Mouse (Mus musculus): Measurements from ENCODE around the gene Adgrf2.

Gene Adgrf2

GRCm38 (mm10) chr17:42741801-42742217 lies at the start of gene Adgrf2:
Gene Adgrf2 (minus strand): TSS chr17:42742179.
- peak; percentile 56 for DNase-seq (ENCODE audit: low spot score)

GRCm38 (mm10) chr17:42790787-42791186 lies 48.8 kb upstream of the Adgrf2 start:
- DNase-seq (ENCODE audit: low spot score): no peak

GRCm38 (mm10) chr17:42789723-42790122 lies 47.7 kb upstream of the Adgrf2 start:
- no peak for DNase-seq (ENCODE audit: low spot score)

GRCm38 (mm10) chr17:42788686-42789453 lies 46.9 kb upstream of the Adgrf2 start:
- no peak for DNase-seq (ENCODE audit: low spot score)

DNA sequence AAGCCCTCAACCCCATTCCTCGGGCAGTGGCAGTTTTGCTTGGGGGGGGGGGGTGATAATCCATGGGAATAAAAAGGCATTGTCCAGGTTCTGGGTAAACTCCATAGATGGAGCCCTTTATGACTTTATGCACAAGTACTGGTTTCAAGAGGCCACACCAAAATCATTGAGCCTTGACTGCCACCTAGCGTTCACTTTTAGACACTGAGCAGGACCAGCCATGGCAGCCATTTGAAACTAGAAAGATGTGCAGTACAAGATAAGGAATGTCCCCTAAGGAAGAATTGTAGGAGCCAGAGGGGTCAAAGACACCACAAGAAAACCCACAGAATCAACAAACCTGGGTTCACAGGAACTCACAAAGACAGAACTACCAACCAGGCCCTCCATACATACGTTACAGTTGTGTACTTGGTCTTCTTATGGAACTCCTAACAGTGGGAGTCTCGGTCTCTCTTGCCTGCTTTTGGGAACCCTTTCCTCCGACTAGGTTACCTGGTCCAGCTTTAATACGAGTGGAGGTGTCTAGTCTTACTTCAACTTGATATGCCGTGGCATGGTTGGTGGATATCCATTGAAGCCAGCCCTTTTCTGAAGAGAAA lies 40.3 kb upstream of the Adgrf2 start:
- peak; percentile 90 for DNase-seq (ENCODE audit: low spot score)

DNA sequence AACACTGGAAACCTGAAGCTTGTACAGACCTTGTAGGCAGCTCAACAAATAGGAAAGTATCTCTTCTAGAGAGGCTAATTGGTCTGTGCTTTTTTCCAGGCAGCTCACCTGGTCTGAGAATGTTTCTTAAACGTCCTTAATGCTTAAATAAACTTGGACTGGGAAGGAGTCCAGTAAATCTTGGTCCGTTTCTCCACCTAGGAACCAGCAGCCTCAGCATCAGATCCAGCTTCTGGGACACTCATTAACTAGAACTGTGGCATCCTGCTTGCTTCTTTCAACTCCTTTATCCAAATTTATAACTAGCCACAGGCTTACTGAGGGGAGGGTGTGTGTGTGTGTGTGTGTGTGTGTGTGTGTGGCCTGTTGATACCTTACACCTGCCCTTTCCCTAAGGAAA lies 11.8 kb upstream of the Adgrf2 start:
- DNase-seq (ENCODE audit: low spot score): no peak

DNA sequence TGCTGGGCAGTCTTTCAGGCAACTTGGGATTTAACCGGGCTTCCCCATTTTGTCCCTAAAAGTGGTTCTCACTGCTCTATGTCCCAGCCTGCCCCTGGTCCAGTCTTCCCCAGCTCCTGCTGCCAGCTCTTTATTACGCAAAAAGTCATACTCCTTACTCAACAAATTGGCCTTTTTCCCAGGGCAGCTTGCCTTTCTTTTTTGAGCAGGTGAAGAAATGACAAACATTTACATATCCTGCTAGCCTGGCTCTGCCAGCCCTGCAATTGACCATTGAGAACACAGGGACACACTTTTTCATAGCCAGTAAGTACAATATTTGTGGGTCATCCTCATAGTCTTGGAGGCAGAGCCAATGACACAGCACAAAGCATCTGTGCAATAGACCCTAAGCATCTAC lies 10.2 kb upstream of the Adgrf2 start:
- no peak for DNase-seq (ENCODE audit: low spot score)

GRCm38 (mm10) chr17:42745657-42746420 lies 3.9 kb upstream of the Adgrf2 start:
- no peak for DNase-seq (ENCODE audit: low spot score)

GRCm38 (mm10) chr17:42742823-42743222 lies 844 bp upstream of the Adgrf2 start:
- no peak for DNase-seq (ENCODE audit: low spot score)

DNA sequence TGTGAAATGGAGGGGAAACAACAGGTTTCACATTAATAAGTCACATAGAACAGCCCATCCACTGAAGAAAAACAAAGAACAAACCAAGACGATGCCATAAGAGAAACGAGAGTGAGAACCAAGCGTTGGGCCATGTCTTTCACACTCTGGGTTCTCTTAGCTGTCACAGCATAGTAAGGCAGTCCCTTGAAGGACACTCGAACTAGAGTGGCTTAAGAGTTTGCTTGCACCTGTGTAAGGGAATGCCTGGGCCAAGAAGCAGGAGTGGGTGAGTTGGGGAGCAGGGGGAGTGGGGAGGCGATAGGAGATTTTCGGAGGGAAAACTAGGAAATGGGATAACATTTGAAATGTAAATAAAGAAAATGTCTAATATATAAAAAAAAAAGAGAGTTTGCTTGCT lies 3.2 kb downstream of the Adgrf2 start:
- no peak for DNase-seq (ENCODE audit: low spot score)

DNA sequence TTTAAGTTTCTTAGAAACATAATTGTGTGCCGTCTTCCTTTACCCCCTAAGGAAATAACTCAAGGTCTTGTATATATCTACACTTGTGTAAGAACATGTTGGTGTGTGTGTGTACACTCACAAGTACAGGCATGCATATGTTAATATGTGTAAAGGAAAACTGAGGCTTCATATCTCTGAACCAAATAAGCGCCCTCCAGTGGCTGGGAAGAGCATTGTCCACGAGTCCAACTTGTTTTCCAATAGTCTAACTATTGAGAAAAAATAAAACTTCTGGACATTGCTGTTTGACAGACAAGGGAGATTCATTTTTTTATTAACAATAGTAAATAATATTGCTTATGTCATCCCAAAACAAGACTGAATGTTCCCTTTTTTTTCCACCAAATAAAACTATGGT lies 24.8 kb downstream of the Adgrf2 start:
- DNase-seq (ENCODE audit: low spot score): peak; percentile 6

DNA sequence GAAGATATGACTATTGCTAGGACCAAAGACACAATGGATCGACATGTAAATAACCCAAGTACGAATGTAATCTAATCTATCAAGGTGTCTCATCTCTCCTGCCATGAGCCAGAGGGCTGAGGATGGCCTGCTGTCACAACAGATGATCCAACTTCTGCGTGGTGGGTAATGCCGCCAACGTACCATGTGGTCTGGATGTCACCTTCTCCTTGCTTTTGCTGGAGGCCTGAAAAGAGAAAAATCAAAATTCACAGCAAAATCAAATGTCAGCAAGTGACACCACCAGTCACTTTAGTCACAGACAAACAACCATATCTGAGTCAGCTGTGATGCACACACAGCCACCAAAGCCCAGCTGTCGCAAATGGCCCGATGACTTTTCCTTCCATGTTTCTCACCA lies 27.0 kb downstream of the Adgrf2 start:
- no peak for DNase-seq (ENCODE audit: low spot score)

GRCm38 (mm10) chr17:42710717-42711116 lies 31.3 kb downstream of the Adgrf2 start:
- DNase-seq (ENCODE audit: low spot score): no peak

DNA sequence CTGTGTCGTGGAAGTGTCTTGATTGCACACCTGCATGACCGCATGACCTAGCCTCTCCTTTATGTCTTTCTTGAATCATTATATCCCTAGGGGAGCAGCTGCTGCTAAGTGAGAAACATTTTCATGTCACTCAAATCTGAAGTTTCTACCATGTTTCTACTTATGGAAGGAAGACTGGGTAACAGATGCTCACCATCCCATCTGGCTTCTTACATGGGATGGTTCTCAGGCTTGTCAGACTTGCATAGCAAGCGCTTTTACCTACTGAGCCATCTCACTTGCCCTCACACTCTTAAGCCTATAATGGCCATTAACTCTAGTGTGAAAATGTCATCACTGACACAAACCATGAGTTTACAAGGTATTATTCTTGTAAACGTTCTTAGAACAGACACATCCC lies 36.4 kb downstream of the Adgrf2 start:
- no peak for DNase-seq (ENCODE audit: low spot score)

DNA sequence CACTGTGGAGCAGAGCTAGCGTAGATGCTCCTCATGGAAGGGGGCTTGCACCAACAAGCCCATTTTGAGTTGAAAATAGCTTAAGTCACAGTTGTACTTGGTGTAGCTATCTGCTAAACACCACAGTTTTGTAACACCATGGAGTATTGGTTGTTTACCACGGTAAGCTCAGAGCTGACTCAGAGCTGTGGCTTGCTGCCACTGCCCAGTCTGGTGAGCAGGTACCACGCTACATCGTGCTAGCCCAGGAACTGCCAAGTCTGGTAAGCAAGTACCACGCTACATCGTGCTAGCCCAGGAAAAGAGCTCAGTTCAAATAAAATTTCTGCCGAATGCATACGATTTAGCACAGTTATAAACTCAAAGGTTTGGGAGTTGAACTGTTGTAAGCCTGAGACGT lies 39.8 kb downstream of the Adgrf2 start:
- no peak for DNase-seq (ENCODE audit: low spot score)

GRCm38 (mm10) chr17:42694730-42695129 lies 47.2 kb downstream of the Adgrf2 start:
- no peak for DNase-seq (ENCODE audit: low spot score)

- DNase-seq (ENCODE audit: low spot score): no peak
These were observed 49.8 kb downstream of the Adgrf2 start, which contains the start of gene Adgrf4 for GRCm38 (mm10) chr17:42692136-42692535. Gene Adgrf4 (minus strand): TSS chr17:42692284.

DNA sequence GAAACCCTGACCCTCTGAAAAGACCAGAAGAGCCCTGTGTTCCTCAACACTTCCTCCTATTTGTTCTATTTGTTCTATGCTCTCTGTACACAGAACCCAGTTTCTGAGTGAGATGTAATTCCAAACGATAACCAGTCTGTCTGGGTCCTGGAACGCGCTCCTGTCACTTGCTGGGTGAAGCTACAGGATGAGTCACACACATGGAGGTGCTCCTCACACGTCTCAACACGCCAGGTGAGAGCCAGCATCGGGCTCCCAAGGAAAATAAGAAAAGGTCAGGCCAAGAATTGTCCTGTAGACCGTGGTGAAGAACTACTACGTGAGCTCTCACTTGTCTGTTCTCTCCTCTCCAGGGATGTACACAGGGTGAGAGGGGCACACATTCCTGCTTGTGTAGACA lies 51.4 kb downstream of the Adgrf2 start:
- no peak for DNase-seq (ENCODE audit: low spot score)

Measured in retina, embryonic 14.5 days (tissue).